Mouse (Mus musculus) T-helper 17 cell (primary cell): ENCODE data around the gene Pknox1.
"Not testable (repeated sequence)": the region's sequence is repeated elsewhere in the genome, so short reads cannot be mapped to it uniquely, and the experiment has no call there.

ENCODE experiments used
- in situ Hi-C, 2 experiments: fragments of 300-600 bp; cut with MboI, MseI; formaldehyde crosslinking; loops; 1 replicate in 1 of 2; 2 replicates in 1 of 2; pipeline ENCODE4 v1.15.1; 2025; ENCODE audit warnings: high pct_unique_total_duplicates in 2 of 2

The Pknox1 gene

GRCm38 (mm10) chr17:31564015-31564857 is at the start of gene Pknox1:
Pknox1 (plus strand) TSS chr17:31564734.
- in situ Hi-C loops, result loop anchor here in 1 of 2 experiments (5.0 kb wide), 1 partner anchor 47 kb away; the partner anchor contains the start of gene Wdr4

DNA sequence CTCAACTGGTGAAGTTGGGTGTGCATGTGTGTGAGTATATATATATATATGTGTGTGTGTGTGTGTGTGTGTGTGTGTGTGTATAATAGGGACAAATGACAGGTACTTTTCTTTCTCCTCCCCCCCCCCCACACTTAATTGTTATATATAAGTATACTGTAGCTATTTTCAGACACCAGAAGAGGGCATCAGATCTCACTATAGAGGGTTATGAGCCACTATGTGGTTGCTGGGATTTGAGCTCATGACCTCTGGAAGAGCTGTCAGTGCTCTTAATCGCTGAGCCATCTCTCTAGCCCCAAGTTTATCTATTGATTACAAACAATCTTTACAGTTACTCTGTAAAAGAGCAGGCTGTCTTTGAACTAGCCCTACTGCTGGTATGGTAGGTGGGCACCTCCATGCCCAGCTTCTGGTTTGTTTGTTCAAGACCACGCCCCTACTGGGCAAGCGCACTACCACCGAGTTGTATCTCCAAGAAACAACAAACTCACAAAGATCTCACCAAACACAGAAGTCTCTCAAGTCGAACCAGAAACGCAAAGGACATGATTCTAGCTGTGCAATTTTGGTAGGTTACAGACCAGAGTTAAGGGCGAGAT is 45.1 kb upstream of the Pknox1 start:
- in situ Hi-C loops, result loop anchor here (5.0 to 10.0 kb wide), 3 partner anchors 43 to 525 kb away; partner anchors contain the start of genes Hsf2bp (in 1 of the 2), Pknox1 (in 1 of the 2) and Rrp1b (in 1 of the 2)

- in situ Hi-C loops, result loop anchor here (5.0 to 10.0 kb wide), 3 partner anchors 42 to 525 kb away; partner anchors contain the start of genes Hsf2bp (in 1 of the 2), Pknox1 (in 1 of the 2) and Rrp1b (in 1 of the 2)
Observed at GRCm38 (mm10) chr17:31519946-31520838, 44.3 kb upstream of the Pknox1 start, which contains the start of the genes Wdr4 and Ndufv3. Wdr4 (minus strand) TSS chr17:31519980. Ndufv3 (plus strand) TSS chr17:31520115.

DNA sequence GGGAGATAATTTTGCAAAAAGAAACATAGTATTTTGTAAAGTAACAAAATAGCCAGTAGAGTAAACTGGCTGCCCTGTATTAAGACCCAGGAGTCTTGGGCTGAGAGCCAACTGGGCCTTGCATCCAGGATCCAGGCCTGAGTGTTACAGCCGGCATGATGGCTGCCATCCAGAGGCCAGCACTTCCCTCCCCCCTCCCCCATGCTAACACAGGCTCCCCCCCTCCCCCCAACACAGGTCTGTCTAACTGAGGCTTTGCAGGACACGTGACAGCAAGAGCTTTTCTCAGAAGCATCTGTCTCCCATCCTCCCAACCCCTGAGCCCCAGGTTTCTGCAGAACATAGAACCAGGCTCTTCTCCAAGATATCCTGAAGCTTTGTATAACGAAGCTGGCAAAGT is 43.6 kb upstream of the Pknox1 start:
- in situ Hi-C loops, result no loop called here

DNA sequence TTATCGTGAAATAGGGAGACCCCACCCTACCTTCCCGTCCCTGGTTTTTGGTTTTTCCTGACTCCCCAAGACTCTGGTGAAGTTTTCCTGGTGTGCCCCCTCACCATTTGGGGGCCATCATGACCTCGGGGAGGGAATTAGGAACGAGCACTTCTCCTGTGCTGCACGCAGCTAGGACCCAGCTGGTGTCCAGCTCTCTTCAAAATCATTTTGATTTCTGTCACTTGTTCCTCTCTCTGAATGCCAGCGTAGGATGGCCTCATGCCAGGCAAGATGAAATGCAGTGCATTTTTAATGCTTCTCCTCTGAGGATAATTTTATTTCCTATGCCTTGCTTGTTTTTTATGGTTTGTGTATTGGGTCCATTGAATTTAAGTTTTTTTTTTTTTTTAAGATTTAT is 42.6 kb upstream of the Pknox1 start:
- in situ Hi-C loops, result no loop called here

GRCm38 (mm10) chr17:31525114-31525513 is 39.4 kb upstream of the Pknox1 start:
- in situ Hi-C loops, result no loop called here

GRCm38 (mm10) chr17:31525816-31526215 is 38.7 kb upstream of the Pknox1 start:
- in situ Hi-C loops, result no loop called here

DNA sequence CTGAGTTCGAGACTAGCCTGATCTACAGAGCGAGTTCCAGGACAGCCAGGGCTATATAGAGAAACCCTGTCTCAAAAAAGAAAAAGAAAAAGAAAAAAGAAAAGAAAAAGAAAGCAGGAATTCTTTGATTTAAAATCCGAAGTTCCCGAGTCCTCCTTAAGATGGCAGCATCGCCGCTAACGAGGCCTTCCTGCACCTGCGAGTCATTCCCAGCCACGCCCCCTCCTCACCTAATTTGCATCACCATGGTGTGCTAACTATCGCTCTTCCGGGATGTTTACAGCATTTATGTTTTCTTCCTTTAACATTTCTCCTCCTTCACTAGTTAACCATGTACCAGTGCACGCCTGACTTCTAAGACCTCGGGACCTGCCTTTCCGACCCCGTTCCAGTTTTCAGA is 35.2 kb upstream of the Pknox1 start:
- in situ Hi-C loops, result no loop called here

GRCm38 (mm10) chr17:31531441-31532158 is 32.9 kb upstream of the Pknox1 start:
- in situ Hi-C loops, result no loop called here

DNA sequence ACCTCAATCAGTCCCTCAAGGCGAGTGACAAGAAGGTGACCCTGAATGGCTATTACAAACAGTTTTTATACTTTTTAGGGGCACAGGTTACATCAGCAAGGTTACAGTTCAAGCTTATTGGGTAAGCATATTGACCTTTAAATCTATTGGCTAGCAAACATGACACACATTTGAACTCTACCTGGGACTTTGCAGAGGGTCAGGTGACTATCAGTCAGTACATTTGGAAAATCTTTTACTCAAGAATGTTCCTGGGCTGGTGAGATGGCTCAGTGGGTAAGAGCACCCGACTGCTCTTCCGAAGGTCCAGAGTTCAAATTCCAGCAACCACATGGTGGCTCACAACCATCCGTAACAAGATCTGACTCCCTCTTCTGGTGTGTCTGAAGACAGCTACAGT is 32.2 kb upstream of the Pknox1 start:
- in situ Hi-C loops, result not testable (repeated sequence)

DNA sequence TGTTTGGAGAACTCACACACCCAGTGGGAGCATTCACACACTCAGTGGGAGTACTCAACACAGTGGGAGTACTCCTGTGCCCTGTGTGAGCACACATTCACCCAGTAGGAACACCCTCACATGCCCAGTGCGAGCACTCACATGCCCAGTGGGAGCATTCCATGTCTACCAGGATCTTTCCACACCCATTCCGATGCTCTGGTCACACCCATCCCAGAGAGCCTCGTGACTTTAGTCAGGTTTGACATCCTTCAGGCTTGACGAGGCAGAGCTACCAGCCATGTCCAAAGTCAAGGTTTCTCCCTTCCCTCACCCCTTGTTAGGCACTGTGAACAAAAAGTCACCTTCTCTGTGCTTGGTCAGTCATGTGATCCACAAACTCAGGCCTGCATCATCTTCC is 29.2 kb upstream of the Pknox1 start:
- in situ Hi-C loops, result no loop called here

DNA sequence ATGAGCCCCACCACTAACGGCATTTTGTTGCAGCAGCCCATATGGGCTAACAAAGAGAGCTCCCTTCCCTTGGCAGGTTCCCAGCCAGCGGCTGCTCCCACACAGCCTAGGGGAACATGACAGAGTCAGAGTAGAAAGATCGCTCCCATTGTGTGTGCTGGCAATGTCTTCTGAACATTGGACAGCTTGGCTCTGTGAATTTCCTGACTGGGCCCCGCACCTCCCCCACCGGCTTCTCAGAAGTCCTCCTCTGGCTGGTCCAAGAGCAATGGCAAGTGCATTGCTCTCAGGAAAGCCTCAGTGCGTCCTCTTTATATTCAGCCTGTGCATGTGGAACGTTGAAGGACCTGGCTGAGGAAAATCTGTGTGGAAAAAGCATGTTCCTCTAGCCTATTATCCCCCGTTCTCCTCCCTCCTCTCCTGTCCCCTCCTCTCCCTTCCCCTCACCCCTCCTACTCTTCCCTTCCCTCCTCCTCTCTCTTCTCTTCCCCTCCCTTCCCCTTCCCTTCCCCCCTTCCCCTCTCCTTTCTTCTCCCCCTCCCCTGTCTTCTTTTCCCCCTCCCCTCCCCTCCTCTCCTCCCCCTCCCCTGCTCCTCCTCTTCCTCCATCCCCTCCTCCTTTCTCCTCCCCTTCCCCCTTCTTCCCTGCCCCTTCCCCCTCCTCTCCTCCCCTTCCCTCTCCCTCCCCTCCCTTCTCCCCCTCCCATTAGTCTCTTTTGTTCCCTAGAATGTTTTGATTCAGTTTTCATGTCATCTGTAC is 28.5 kb upstream of the Pknox1 start:
- in situ Hi-C loops, result no loop called here

DNA sequence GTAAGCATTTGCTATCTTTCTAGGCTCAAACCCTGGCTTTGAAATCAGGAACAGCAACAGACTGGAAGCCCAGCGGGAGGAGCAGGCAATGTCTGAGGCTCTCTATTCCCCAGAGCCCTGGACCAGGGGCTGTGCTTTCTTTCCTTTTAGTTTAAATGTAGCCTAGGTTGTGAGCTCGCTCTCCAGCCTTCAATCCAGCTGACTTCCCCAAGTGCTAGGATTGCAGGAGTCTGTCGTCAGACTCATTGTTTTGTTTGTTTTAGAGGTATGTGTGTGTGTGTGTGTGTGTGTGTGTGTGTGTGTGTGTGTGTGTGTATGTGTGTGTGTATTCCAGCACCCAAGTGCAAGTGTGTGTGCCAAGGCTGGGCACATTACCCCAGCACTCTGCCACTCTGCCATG is 24.4 kb upstream of the Pknox1 start:
- in situ Hi-C loops, result loop anchor here in 1 of 2 experiments (5.0 kb wide), 1 partner anchor 52 kb away; no protein-coding TSS in a partner anchor

DNA sequence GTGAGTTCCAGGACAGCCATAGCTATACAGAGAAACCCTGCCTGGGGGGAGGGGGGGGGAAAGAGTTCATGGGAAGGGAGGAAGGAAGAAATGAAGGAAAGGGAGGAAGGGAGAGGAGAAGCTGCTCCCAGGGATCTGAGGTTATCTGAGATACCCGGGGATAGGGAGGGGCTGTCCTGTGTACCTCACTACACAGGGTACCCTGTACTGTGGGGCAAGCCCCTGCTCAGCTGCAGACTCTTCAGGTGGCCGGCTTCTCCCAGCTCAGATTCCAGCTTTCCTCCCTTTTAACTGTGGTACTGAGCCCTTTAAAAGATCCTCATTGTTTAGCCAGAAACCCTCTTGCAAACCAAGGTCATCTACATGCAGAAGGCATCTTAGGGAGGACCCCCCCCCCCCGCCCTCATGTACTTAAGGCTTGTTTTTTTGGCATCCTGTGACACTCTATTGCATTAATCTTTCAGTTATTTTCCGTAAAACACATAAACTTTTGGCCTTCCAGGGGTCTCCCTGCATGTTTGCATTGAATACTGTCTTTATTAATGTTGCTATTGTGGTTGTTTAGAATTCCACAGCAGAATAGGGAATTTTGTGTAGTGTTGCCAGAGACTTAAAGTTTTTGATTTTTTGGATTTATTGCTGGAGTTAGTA is 23.6 kb upstream of the Pknox1 start:
- in situ Hi-C loops, result loop anchor here in 1 of 2 experiments (5.0 kb wide), 1 partner anchor 51 kb away; no protein-coding TSS in a partner anchor

GRCm38 (mm10) chr17:31541460-31541831 is 23.1 kb upstream of the Pknox1 start:
- in situ Hi-C loops, result loop anchor here in 1 of 2 experiments (5.0 kb wide), 1 partner anchor 51 kb away; no protein-coding TSS in a partner anchor

DNA sequence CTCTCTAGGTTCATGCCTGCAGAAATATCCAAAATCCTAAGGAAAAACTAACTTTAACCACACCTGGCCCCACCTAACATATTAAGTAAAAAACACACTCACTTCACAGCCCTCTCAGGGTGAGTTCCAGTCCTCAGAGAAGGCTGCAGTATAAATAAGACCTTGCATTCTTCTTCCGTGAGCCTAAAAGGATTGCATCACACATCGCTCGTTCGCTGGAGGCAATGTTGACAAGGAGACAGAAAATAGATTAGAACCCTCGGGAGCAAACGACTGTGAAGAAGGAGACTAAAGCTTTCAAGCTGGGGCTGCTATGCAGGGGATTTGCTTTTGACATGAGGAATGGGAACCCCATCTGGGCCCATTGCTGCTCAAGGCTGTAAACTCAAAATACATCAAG is 21.0 kb upstream of the Pknox1 start:
- in situ Hi-C loops, result loop anchor here in 1 of 2 experiments (5.0 kb wide), 1 partner anchor 49 kb away; no protein-coding TSS in a partner anchor

GRCm38 (mm10) chr17:31546444-31547196 is 17.9 kb upstream of the Pknox1 start:
- in situ Hi-C loops, result no loop called here

- in situ Hi-C loops, result no loop called here
Observed at GRCm38 (mm10) chr17:31547974-31548373, 16.6 kb upstream of the Pknox1 start.

GRCm38 (mm10) chr17:31549389-31549788 is 15.1 kb upstream of the Pknox1 start:
- in situ Hi-C loops, result no loop called here
